Mouse (Mus musculus): ENCODE data around the gene Angptl1.
A peak's percentile ranks its signal among the peaks of the same experiment; 100 is the strongest.

The Angptl1 gene

GRCm38 (mm10) chr1:156884782-156885181 is 46.4 kb downstream of the Angptl1 start:
- no peak for DNase-seq (ENCODE audit: low read depth)

- DNase-seq (ENCODE audit: low read depth): no peak
These were observed 47.5 kb downstream of the Angptl1 start for GRCm38 (mm10) chr1:156885879-156886278.

- no peak for DNase-seq (ENCODE audit: low read depth)
These were observed 50.5 kb downstream of the Angptl1 start for GRCm38 (mm10) chr1:156888830-156889229.

- peak; percentile 37 for DNase-seq (ENCODE audit: low read depth)
These were observed 53.2 kb downstream of the Angptl1 start for GRCm38 (mm10) chr1:156891561-156891960.

GRCm38 (mm10) chr1:156901689-156902088 is 63.3 kb downstream of the Angptl1 start:
- peak; percentile 21 for DNase-seq (ENCODE audit: low read depth)

GRCm38 (mm10) chr1:156903899-156904298 is 65.5 kb downstream of the Angptl1 start:
- DNase-seq (ENCODE audit: low read depth): peak; percentile 22

GRCm38 (mm10) chr1:156905660-156906059 is 67.3 kb downstream of the Angptl1 start:
- DNase-seq (ENCODE audit: low read depth): peak; percentile 56

- DNase-seq (ENCODE audit: low read depth): no peak
These were observed 70.9 kb downstream of the Angptl1 start for GRCm38 (mm10) chr1:156909265-156909664.

- DNase-seq (ENCODE audit: low read depth): peak; percentile 37
These were observed 71.5 kb downstream of the Angptl1 start for GRCm38 (mm10) chr1:156909866-156910265.

Measured in induced T-regulatory cell, adult 2 months (primary cell).